Mouse (Mus musculus): ENCODE results near the gene Def6. TPM values are rescaled to one million over a fixed set of nuclear protein-coding genes. Genes with fewer than 3 reads are reported as not detected.
A peak's percentile ranks its signal among the peaks of the same experiment; 100 is the strongest.

The Def6 gene
- 3.2 and 3.5 TPM in 2 replicates for polyA plus RNA-seq (2014; fragmentation: Nextera tagmentation; extraction: Ambion mirVana)

DNA sequence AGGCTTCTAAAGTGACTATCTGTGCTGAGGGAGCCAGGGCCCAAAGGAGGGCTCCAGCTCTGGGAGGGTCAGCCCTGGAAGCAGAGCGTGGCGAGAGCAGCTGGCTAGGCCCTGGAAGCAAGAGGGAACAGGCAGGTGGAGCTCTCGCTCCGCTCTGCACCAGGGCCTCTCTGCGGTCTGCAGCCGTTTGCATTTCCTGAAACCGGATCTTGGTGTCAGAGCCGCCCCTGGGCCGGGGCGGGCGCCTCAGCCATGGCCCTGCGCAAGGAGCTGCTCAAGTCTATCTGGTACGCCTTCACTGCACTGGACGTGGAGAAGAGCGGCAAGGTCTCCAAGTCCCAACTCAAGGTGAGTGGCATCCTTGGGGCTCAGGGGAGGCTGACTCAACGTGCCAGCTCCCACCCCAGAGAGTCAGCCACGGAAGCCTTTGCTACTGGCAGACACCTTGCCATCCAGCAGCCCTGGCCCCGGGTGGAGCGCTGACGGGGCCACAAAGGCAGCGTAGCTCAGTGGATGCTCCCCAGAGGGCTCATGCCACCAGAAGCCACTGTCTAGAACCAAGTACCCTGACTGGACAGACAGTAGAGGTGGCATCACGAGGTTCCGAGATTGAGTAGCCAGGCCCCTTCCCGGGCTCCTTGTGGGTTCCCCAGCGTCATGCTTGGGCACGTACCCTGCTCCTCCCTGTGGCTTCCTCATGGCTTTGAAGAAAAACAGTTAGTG lies at the start of gene Def6:
Gene Def6 (plus strand): TSS at position 188 of the 723 bp plus-strand sequence.
- Histone ChIP-seq H3K4me1 (ENCODE audit: control insufficient read depth, insufficient read depth, low read length) (no peaks in the 10 kb centered on the region), H3K9ac (replicated peaks; ENCODE audit: low read length) (peak within 1 kb of the TSS; percentile 23; the same call in 1 of the 2 replicates), H3K4me3 (replicated peaks; ENCODE audit: low read depth, low read length) (peak within 1 kb of the TSS; percentile 10; the same call in 1 of the 2 replicates), H3K27me3 (ENCODE audit: control insufficient read depth, insufficient read depth, low read length) (no peaks in the 10 kb centered on the region), H3K36me3 (ENCODE audit: control insufficient read depth, insufficient read depth, low read length) (peaks cover 17% of the 10 kb centered on the region), H3K9me3 (ENCODE audit: control insufficient read depth, low read length) (no peaks in the 10 kb centered on the region), H3K27ac (replicated peaks; ENCODE audit: low read depth, low read length) (peak within 1 kb of the TSS; percentile 20; the same call in 1 of the 2 replicates), H3K4me2 (ENCODE audit: low read length) (peak within 1 kb of the TSS; percentile 35)
- 25% methylated on average over 26 of the region's 26 CpGs for WGBS
- ATAC-seq (ENCODE audit: low FRiP score, low TSS enrichment) (no peak), DNase-seq (peak; percentile 67)

GRCm38 (mm10) chr17:28160361-28160760 lies 47.2 kb upstream of the Def6 start:
- DNase-seq (no peak), ATAC-seq (ENCODE audit: low FRiP score, low TSS enrichment) (no peak)
- Histone ChIP-seq H3K27ac (replicated peaks; ENCODE audit: low read depth, low read length) (no peak overlapping the region), H3K4me2 (ENCODE audit: low read length) (no peak overlapping the region), H3K9me3 (ENCODE audit: control insufficient read depth, low read length) (no peaks in the 10 kb centered on the region), H3K4me1 (ENCODE audit: control insufficient read depth, insufficient read depth, low read length) (no peaks in the 10 kb centered on the region), H3K4me3 (replicated peaks; ENCODE audit: low read depth, low read length) (no peak overlapping the region), H3K27me3 (ENCODE audit: control insufficient read depth, insufficient read depth, low read length) (no peaks in the 10 kb centered on the region), H3K36me3 (ENCODE audit: control insufficient read depth, insufficient read depth, low read length) (peaks cover 60% of the 10 kb centered on the region), H3K9ac (replicated peaks; ENCODE audit: low read length) (no peak overlapping the region)
- 42% methylated on average over 10 of the region's 10 CpGs for WGBS

DNA sequence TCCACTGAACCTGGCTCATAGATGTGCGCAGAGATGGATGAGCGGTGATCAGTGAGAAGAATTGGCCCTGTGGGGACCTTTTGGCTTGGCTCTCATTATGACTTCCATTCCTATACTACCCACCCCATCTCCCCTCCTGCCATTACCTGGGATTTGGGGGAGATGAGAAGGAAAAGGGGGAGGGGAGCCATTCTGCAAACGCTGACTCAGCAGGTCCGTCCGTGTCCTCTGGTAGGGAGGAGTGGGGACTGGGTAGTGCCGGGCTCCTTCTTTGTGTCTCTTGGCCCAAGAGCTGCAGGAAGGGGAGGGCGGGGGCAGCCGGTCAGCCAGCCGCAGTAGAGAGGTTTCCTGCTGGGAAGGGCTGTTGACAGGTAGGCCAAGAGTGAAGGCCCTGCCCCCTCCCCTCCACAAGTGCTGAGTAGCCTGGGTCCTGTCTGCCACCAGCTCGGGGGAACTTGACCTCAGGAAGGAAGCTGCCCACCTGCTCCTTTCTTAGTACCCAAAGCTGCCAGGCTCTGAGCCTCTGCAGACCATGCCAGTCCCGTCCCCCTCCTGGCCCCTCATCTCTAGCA lies 46.2 kb upstream of the Def6 start:
- ATAC-seq (ENCODE audit: low FRiP score, low TSS enrichment) = no peak
- H3K9me3 ChIP-seq (ENCODE audit: control insufficient read depth, low read length) = no peaks in the 10 kb centered on the region
- no peaks in the 10 kb centered on the region for H3K4me1 ChIP-seq (ENCODE audit: control insufficient read depth, insufficient read depth, low read length)
- H3K4me3 ChIP-seq (replicated peaks; ENCODE audit: low read depth, low read length) = no peak overlapping the region
- DNase-seq = no peak
- WGBS = 33% methylated on average over 11 of the region's 11 CpGs
- H3K4me2 ChIP-seq (ENCODE audit: low read length) = no peak overlapping the region
- no peaks in the 10 kb centered on the region for H3K27me3 ChIP-seq (ENCODE audit: control insufficient read depth, insufficient read depth, low read length)
- H3K27ac ChIP-seq (replicated peaks; ENCODE audit: low read depth, low read length) = no peak overlapping the region
- no peak overlapping the region for H3K9ac ChIP-seq (replicated peaks; ENCODE audit: low read length)
- H3K36me3 ChIP-seq (ENCODE audit: control insufficient read depth, insufficient read depth, low read length) = peaks cover 59% of the 10 kb centered on the region

DNA sequence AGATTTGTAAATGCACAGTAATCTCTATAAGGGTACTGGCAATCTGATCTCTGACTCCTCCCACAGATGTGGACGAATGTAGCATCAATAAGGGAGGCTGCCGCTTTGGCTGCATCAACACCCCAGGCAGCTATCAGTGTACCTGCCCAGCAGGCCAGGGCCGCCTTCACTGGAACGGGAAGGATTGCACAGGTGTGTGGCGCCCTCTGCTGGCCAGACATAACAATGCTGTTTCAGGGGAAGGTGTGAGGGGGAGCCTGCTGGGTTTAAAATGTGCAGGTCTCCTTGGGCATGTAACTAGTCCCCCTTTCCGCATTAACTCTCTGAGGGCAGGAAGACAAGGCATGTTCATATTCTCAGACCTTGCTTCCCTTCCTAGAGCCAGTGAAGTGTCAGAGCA lies 43.9 kb upstream of the Def6 start:
- Histone ChIP-seq H3K36me3 (ENCODE audit: control insufficient read depth, insufficient read depth, low read length) (peaks cover 69% of the 10 kb centered on the region), H3K27ac (replicated peaks; ENCODE audit: low read depth, low read length) (no peak overlapping the region), H3K4me1 (ENCODE audit: control insufficient read depth, insufficient read depth, low read length) (no peaks in the 10 kb centered on the region), H3K4me2 (ENCODE audit: low read length) (no peak overlapping the region), H3K27me3 (ENCODE audit: control insufficient read depth, insufficient read depth, low read length) (no peaks in the 10 kb centered on the region), H3K9ac (replicated peaks; ENCODE audit: low read length) (no peak overlapping the region), H3K9me3 (ENCODE audit: control insufficient read depth, low read length) (no peaks in the 10 kb centered on the region), H3K4me3 (replicated peaks; ENCODE audit: low read depth, low read length) (no peak overlapping the region)
- peak; percentile 86 for DNase-seq
- 10% methylated on average over 6 of the region's 6 CpGs for WGBS
- ATAC-seq (ENCODE audit: low FRiP score, low TSS enrichment) = 0 out of 2 replicates have a peak, but pooled peaks have one; percentile 34

DNA sequence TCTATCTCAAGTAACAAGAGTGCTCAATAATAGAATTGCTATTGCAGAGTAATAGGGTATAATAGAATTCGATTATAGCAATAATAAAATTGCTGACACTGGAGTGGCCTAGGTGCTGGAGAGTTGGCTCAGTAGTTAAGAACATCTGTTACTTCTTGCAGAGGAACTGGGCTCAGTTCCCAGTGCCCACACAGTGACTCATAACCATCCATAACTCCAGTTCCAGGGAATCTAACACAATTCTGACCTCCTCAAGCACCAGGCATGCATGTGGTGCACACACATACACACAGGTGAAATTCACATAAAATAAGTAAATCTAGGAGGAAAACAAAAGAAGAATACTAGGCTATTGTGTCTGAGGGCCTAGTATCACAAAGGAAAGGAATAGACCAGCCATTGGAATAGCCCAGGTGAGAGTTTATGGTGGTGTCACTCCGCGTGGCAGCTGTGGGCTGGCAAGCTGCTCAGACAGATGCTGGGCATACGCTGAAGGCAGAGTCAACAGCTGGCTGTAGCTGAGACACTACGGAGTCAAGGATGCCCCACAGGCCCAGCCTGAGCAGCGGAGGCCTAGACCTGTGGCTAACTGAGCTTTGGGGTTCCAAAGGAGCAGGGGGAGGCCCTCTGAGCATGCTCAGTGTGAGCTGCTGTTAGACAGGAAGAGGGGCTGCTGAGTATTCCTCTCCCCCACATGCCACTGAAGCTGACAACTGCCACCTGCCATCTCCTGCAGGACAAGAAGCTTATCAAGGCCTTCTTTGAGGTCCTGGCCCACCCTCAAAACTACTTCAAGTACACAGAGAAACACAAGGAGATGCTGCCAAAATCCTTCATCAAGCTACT lies 36.9 kb upstream of the Def6 start:
- ATAC-seq (ENCODE audit: low FRiP score, low TSS enrichment) = no peak

DNA sequence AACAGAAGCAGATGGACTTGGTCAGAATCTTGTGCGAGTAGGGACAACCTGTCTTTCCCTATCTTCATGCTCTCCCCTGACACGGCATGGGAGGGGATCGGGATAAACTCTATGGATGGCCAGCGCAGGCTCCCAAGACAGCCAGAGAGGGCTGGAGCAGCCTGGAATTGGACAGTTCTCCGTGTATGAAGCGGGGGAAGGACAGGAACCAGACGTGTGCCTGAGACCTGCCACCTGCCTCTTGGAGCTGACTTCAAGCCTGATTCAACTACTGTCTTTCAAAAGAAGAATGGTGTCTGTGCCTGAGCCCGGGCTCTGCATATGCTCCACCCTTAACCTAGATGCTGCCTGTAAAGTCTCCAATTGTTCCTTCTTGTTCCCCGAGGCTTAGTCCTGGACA lies 34.9 kb upstream of the Def6 start:
- no peaks in the 10 kb centered on the region for H3K9me3 ChIP-seq (ENCODE audit: control insufficient read depth, low read length)
- H3K27me3 ChIP-seq (ENCODE audit: control insufficient read depth, insufficient read depth, low read length) = no peaks in the 10 kb centered on the region
- WGBS = 72% methylated on average over 9 of the region's 9 CpGs
- H3K9ac ChIP-seq (replicated peaks; ENCODE audit: low read length) = no peak overlapping the region
- H3K27ac ChIP-seq (replicated peaks; ENCODE audit: low read depth, low read length) = no peak overlapping the region
- peaks cover 35% of the 10 kb centered on the region for H3K36me3 ChIP-seq (ENCODE audit: control insufficient read depth, insufficient read depth, low read length)
- H3K4me2 ChIP-seq (ENCODE audit: low read length) = no peak overlapping the region
- peaks cover 2% of the 10 kb centered on the region; the same call in 1 of the 2 replicates for H3K4me1 ChIP-seq (ENCODE audit: control insufficient read depth, insufficient read depth, low read length)
- no peak overlapping the region for H3K4me3 ChIP-seq (replicated peaks; ENCODE audit: low read depth, low read length)
- DNase-seq = no peak
- no peak for ATAC-seq (ENCODE audit: low FRiP score, low TSS enrichment)

More for the DNA sequence above, 36.9 kb upstream of the Def6 start:
- 96% methylated on average over 6 of the region's 6 CpGs for WGBS
- Histone ChIP-seq H3K4me2 (ENCODE audit: low read length) (no peak overlapping the region), H3K36me3 (ENCODE audit: control insufficient read depth, insufficient read depth, low read length) (peaks cover 54% of the 10 kb centered on the region), H3K27me3 (ENCODE audit: control insufficient read depth, insufficient read depth, low read length) (no peaks in the 10 kb centered on the region), H3K4me3 (replicated peaks; ENCODE audit: low read depth, low read length) (no peak overlapping the region), H3K9ac (replicated peaks; ENCODE audit: low read length) (no peak overlapping the region), H3K4me1 (ENCODE audit: control insufficient read depth, insufficient read depth, low read length) (no peaks in the 10 kb centered on the region), H3K9me3 (ENCODE audit: control insufficient read depth, low read length) (no peaks in the 10 kb centered on the region), H3K27ac (replicated peaks; ENCODE audit: low read depth, low read length) (no peak overlapping the region)
- no peak for DNase-seq

DNA sequence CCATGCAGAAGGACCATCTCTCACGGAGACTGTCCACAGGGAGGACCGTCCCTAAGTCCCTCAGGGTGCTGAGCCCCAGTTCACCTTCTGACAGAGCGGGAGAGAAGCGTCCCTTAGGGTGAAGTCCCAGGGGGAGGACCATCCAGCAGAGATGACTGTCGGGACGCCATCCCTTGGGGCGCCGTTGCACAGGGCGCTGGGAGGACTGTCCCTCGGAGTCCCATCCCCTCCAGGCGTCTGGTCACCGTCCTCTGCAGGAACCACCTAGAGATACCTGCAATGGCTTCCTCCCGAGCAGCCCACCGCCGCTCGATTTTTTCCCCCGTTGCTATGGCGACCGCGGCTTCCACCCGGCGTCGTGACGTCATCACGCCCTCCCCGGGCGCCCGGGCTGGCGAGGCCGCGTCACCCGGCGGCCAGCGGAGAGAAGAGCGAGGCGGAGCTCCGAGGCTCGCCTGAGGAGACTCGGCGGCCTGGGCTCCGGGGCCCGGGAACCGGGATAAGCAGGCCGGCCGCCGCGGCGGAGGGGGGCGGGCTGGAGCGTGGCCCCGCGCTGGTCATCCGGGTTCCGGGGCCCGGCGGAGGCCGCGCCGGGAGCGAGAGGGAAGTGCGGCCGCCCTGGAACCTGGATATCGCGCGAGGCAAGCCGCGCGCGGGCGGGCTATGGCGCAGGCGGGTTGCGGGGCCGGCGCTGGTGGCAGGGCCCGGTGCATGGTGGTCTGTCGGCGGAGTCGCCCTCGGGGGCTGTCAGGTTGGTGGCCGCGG lies 30.6 kb upstream of the Def6 start, which contains the start of gene Zfp523:
Gene Zfp523 (plus strand): TSS at position 355 of the 765 bp plus-strand sequence.
- DNase-seq (peak; percentile 98), ATAC-seq (ENCODE audit: low FRiP score, low TSS enrichment) (peak; percentile 89)
- Histone ChIP-seq H3K4me1 (ENCODE audit: control insufficient read depth, insufficient read depth, low read length) (peaks cover 12% of the 10 kb centered on the region), H3K9ac (replicated peaks; ENCODE audit: low read length) (peak within 1 kb of the TSS; percentile 95), H3K4me2 (ENCODE audit: low read length) (peak within 1 kb of the TSS; percentile 75), H3K9me3 (ENCODE audit: control insufficient read depth, low read length) (no peaks in the 10 kb centered on the region), H3K4me3 (replicated peaks; ENCODE audit: low read depth, low read length) (peak within 1 kb of the TSS; percentile 87), H3K36me3 (ENCODE audit: control insufficient read depth, insufficient read depth, low read length) (peaks cover 4% of the 10 kb centered on the region; the same call in 1 of the 2 replicates), H3K27me3 (ENCODE audit: control insufficient read depth, insufficient read depth, low read length) (no peaks in the 10 kb centered on the region), H3K27ac (replicated peaks; ENCODE audit: low read depth, low read length) (peak within 1 kb of the TSS; percentile 95)
- WGBS = 0% methylated on average over 81 of the region's 82 CpGs

GRCm38 (mm10) chr17:28177540-28178046 lies 30.0 kb upstream of the Def6 start:
- peak; percentile 78 for ATAC-seq (ENCODE audit: low FRiP score, low TSS enrichment)
- DNase-seq = no peak
- Histone ChIP-seq H3K27ac (replicated peaks; ENCODE audit: low read depth, low read length) (peak overlapping the region; percentile 95), H3K9me3 (ENCODE audit: control insufficient read depth, low read length) (no peaks in the 10 kb centered on the region), H3K27me3 (ENCODE audit: control insufficient read depth, insufficient read depth, low read length) (no peaks in the 10 kb centered on the region), H3K36me3 (ENCODE audit: control insufficient read depth, insufficient read depth, low read length) (peaks cover 4% of the 10 kb centered on the region; the same call in 1 of the 2 replicates), H3K9ac (replicated peaks; ENCODE audit: low read length) (peak overlapping the region; percentile 95), H3K4me3 (replicated peaks; ENCODE audit: low read depth, low read length) (peak overlapping the region; percentile 87), H3K4me1 (ENCODE audit: control insufficient read depth, insufficient read depth, low read length) (peaks cover 12% of the 10 kb centered on the region), H3K4me2 (ENCODE audit: low read length) (peak overlapping the region; percentile 75)
- WGBS = 9% methylated on average over 20 of the region's 22 CpGs
